Mouse (Mus musculus) cerebellum, postnatal 25 days (tissue): ENCODE data around the gene Pfkfb2.

Experiments
- DNase-seq, 2 experiments: peaks; one replicate each; pipeline ENCODE4 v3.0.0; 2021; ENCODE audit warnings: mixed read lengths in 2 of 2

Gene Pfkfb2

GRCm38 (mm10) chr1:130737411-130737881 is 8.4 kb upstream of the Pfkfb2 start:
- no peak for DNase-seq

- DNase-seq = no peak
Measured at GRCm38 (mm10) chr1:130734852-130735251, 5.8 kb upstream of the Pfkfb2 start.

- DNase-seq = no peak
Measured at GRCm38 (mm10) chr1:130734452-130734851, 5.4 kb upstream of the Pfkfb2 start.

- DNase-seq = no peak
Measured at GRCm38 (mm10) chr1:130733671-130734070, 4.6 kb upstream of the Pfkfb2 start.

- DNase-seq = no peak
Measured at GRCm38 (mm10) chr1:130732706-130733658, 3.9 kb upstream of the Pfkfb2 start.

GRCm38 (mm10) chr1:130731741-130732337 is 2.8 kb upstream of the Pfkfb2 start, which contains the start of gene AA986860:
TSS of gene AA986860 (plus strand) at chr1:130731976.
- DNase-seq = no peak

GRCm38 (mm10) chr1:130728708-130729107 is 345 bp downstream of the Pfkfb2 start:
- no peak for DNase-seq

- DNase-seq = no peak
Measured at GRCm38 (mm10) chr1:130728070-130728469, 983 bp downstream of the Pfkfb2 start.

GRCm38 (mm10) chr1:130726396-130726795 is 2.7 kb downstream of the Pfkfb2 start:
- DNase-seq = no peak

- DNase-seq = no peak
Measured at GRCm38 (mm10) chr1:130724206-130724605, 4.8 kb downstream of the Pfkfb2 start.

- DNase-seq = peak; percentile 98
Measured at GRCm38 (mm10) chr1:130717291-130717871, 11.7 kb downstream of the Pfkfb2 start, which contains the start of gene Yod1. TSS of gene Yod1 (plus strand) at chr1:130717327.

GRCm38 (mm10) chr1:130716513-130717290 is 12.4 kb downstream of the Pfkfb2 start:
- peak in 1 of 2 experiments; percentile 71 for DNase-seq

- DNase-seq = no peak
Measured at GRCm38 (mm10) chr1:130716218-130716512, 12.9 kb downstream of the Pfkfb2 start.

- DNase-seq = peak; percentile 99
Measured at GRCm38 (mm10) chr1:130715561-130716217, 13.4 kb downstream of the Pfkfb2 start, which contains the start of gene Gm29427. TSS of gene Gm29427 (minus strand) at chr1:130715799.

GRCm38 (mm10) chr1:130714046-130714445 is 15.0 kb downstream of the Pfkfb2 start:
- no peak for DNase-seq

GRCm38 (mm10) chr1:130710283-130711080 is 18.6 kb downstream of the Pfkfb2 start:
- no peak for DNase-seq

GRCm38 (mm10) chr1:130703613-130704012 is 25.4 kb downstream of the Pfkfb2 start:
- DNase-seq = no peak

- DNase-seq = no peak
Measured at GRCm38 (mm10) chr1:130701976-130702375, 27.1 kb downstream of the Pfkfb2 start.

GRCm38 (mm10) chr1:130699937-130700633 is 29.0 kb downstream of the Pfkfb2 start:
- DNase-seq = peak; percentile 64 to 78

GRCm38 (mm10) chr1:130698601-130699000 is 30.5 kb downstream of the Pfkfb2 start:
- no peak for DNase-seq
